Mouse (Mus musculus): ENCODE measurements at regions not wholly inside any gene's neighbourhood (a gene's known extent, or its start where the extent isn't known, plus 50 kb on each side); places are given as distances from the start of the nearest gene placed in this dataset.

GRCm38 (mm10) chr5:53376856-53377255 lies 89.1 kb upstream of the Rbpj start:
- TF ChIP-seq CTCF (IDR thresholded peaks at IDR 0.05; ENCODE audit: low read depth, low read length) (no peak), GATA1 (IDR thresholded peaks at IDR 0.05; ENCODE audit: borderline replicate concordance, low read length) (no peak), POLR2AphosphoS5 (IDR thresholded peaks at IDR 0.05; ENCODE audit: insufficient replicate concordance, low read depth, low read length) (no peak)

All from G1E (cell line).